Mouse (Mus musculus): ENCODE measurements around the gene Tcirg1.

DNA sequence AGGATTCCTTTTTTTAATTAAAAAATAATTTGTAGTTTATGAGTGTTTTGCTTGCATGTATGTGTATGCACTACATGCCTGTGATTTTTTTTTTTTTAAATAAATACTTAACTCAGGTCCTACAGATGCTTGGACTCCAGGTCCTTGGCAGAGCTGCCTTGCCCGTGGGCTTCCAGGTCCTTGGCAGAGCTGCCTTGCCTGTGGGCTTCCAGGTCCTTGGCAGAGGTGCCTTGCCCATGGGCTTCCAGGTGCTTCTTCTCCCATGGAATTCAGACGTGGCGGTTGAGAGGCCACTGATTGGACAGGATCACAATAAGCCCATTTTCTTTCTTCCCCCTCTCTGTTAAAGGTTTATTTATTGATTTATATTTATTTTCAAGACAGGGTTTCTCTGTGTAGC lies 49.7 kb downstream of the Tcirg1 start:
- TF ChIP-seq CTCF (IDR thresholded peaks at IDR 0.05; ENCODE audit: low read depth) (no peak), EP300 (IDR thresholded peaks at IDR 0.05; ENCODE audit: low read depth) (no peak)

Data from liver, embryonic 14.5 days (tissue).